Mouse (Mus musculus) adrenal gland, adult 2 months (tissue): Measurements from ENCODE around the gene Prr15. TPM values are rescaled to one million over a fixed set of nuclear protein-coding genes. Genes with fewer than 3 reads are reported as not detected.

ENCODE experiments used
- DNase-seq: peaks from one replicate; pipeline ENCODE4 v3.0.0; 2021
- long read RNA-seq: library from polyadenylated mRNA; stranded (forward); transcript quantifications from one replicate; pipeline ENCODE4 v2.0.0, GENCODE M21; 2021
- polyA plus RNA-seq: library from polyadenylated mRNA; depleted of rRNA; stranded (reverse); fragments of >200 nt; gene quantifications from 2 replicates; pipeline ENCODE4 v1.2.3, GENCODE M21; 2012; rRNA removed
- total RNA-seq, 2 experiments: library from RNA; stranded (reverse); gene quantifications; 2 replicates each; pipeline ENCODE4 v1.2.3; 2021

Prr15 gene
- total RNA-seq: 1 to 10 TPM; 2.1 to 6.2 TPM
- polyA plus RNA-seq: 1.4 and 3.0 TPM in 2 replicates
- long read RNA-seq, partial matches to known transcripts: 0 of 1 reads
- long read RNA-seq, other reads (novel, unspliced or antisense): 1 of 1 reads

DNA sequence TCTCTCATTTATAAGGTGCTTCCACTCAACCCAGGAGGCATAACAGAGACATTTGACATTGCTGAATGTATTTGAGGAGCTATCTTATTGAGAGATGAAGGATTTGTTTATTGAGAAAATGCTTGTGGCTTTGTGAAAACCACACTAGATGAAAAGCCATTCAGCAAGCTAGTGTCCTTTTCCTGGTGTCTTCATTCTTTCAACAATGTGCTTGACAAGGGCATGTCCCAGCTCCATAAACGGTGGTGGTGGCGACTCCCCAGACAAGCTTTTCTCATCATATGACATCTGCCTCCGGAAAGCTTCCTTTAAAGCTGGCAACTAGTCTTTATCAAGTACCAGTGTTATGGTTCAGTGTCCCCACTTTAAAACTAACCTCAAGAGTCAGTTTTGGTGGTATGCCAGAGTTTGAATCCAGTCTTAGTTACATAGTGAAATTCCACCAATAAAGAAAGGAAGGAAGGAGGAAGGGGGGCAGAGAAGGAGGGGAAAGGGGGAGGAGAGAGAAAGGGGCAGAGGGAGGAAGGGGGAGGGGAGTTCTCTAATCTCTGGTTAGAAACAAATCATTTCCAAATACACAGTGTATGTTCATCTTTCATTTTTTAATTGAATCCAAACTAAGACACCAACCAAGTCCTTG, at the start of gene Prr15:
Prr15 (plus strand) TSS at position 590 of the 640 bp plus-strand sequence.
- DNase-seq: no peak

DNA sequence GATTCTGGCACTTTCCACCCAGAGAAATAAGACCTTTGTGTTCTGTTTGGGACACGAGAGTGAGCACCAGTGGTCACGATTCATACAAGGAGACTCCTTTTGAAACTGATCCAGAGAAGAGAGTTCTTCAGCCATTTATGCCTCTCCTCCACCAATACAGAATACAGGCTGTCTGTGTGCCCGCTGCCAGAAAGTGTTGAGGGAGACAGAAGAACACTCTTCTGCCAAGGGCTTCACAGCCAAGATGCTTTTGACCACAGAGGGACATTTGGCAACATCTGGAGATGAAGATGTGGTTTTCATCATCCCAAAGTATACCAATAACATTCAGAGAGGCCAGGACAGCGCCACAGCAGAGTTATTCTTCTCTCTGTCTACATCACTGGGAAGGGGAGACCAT, 48.4 kb upstream of the Prr15 start:
- no peak for DNase-seq

DNA sequence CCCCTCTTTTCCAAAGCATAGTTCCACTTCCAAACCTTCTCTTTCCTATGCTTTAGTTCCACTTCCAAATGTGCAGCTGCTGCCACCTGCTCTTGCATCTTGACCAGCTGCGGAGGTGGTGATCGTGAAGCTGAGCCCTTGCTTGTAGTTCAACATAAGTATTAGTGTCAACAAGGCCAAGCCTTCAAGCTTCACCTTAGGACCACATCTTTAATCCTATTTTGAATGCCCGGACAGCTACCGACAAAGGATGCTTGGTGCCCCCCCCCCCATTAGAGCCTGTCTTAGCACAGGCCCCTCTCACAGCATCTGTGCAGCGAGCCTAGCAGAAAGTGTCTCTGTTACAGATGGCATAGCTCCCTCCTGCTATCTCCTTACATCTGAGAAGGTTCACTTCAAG, 47.8 kb upstream of the Prr15 start:
- no peak for DNase-seq

DNA sequence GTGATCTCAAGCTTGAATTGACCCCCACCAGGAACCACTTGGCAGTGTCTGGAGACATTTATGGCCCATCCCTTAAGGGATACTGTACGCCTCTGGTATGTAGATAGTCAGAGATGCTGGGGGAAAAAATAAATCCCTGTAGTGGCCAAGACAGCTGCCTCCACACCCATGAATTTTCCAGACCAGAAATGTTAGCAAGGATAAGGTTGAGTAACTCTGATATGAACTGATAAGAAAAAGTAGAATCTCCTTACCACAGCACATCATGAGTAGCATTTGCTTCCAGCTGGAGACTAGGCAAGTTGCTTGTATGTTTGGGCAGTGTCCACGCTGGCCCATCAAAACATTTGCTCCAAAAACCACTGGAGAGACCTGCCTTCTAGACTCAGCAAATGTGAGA, 47.0 kb upstream of the Prr15 start:
- no peak for DNase-seq

DNA sequence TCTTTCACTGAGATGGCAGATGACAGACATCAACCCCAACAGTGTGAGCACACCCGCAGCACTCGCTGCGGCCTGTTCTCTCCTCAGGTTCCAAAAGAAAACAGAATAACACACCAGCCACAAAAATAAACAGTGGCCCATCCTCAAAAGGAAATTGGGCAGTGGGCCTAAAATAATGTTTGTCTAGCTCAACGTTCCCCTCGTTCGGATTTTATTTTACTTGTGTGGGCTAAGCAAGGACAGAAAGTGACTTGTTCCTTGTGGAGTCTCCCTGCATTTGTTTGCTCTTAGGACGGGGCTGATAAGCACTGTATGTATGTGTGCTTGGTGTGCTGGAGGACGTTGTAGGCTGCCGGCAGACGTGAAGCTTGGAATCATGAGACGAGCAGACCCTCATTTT, 46.2 kb upstream of the Prr15 start:
- no peak for DNase-seq

DNA sequence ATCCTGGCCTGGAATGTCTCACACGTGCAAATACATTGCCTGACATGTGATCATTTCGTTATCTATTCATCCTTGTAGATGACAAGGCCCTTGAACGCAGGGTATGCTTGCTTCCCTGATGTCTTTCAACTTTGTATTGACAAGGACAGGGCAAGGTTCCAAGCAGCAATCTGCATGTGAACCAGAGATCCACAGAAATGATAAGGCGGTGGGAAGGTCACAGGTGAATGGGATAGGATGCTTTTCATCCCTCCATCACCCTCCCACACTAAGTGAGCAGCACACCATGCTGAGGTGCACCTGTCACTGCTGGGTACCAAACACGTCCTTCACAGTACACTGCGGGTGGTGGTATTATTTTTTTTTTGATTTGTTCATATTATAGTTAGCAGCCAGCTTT, 45.4 kb upstream of the Prr15 start:
- DNase-seq: no peak

DNA sequence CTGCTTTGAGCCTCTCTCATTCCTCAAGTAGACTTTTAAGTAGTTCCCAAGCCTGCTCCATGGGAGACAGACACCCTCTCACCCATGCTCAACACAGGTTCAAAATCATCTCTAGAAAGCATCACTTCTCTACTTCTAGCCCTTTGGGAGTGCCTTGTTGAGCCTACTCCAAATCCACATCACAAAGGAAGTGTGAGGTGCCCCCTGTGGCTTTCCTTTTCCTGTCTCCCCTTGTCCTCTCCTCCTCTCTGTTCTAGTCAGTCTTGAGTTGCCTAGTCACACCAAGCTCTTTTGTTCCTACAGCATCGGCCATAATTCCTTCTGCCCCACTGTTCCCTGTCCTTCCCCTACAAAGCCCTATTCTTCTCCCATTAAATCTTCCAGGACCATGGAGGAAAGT, 42.3 kb upstream of the Prr15 start:
- no peak for DNase-seq

DNA sequence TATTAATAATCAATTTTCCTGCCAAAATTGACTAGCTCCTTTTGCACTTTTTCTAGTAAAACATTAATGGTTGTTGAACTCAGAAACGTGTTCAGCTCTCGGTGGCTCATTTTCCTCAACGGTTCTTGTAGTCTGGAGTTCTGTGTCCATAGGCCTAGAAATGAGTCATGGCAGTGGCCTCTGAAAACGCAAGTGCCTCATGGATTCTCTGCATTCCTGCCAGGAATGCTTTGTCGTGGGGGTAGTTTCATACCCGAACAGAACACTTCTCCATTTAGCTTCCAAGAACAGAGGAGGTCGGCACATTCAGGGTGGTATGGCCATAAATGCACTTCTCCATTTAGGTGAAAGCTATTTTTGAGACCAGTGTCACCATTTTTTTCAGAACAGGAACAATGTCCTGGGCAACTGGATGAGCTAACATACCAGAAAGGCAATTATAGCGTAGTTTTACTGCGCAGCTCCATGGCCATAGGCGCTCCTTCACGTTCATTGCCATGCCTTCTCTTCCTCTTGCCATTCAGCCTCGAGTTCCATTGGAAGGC, 41.4 kb upstream of the Prr15 start:
- peak; percentile 42 for DNase-seq

DNA sequence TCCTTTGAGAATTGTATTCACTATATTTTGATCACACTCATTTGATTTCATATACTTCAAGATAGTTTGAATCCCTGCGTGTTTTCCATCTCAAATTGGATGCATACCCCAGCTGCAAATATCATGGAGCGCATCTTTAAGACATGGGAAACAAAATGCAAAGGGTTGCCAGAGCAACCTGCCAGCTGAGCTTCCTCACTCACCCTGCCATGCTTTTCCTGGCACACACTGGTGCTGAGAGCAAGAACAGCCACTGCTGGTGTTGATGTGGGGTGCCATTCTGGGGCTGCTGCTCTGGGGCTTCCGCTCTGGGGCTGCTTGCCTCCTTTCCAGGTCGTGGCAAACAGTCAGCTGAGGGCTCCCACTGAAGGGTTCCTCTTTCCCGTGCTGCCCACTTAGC, 38.8 kb upstream of the Prr15 start:
- no peak for DNase-seq

DNA sequence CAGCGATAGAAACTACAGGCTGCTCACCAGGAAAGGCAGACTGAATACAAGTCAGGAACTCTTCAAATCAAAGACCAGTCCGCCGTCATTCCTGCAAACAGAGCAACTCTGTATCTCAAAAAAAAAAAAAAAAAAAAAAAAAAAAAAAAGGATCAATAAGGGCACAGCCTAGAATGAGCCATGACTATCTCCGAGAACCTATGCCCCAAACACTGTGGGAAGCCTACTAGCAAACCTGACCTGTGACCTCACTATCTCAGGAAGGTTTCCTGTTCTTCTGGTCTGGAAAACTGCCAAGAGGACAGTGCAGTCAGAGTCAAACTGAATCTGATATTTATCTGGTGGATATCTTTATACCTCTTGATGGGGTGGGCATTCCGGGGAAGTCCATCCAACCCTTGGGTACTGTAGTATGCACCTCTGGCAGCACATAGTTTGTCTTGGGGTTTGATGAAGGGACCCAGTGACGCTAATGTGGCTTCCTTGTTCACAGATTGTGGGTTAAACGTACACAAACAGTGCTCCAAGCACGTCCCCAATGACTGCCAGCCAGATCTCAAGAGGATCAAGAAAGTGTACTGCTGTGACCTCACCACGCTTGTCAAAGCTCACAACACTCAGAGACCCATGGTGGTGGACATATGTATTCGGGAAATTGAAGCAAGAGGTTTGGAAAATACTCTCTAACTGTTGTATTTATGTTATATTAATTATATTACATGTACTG, 35.7 kb upstream of the Prr15 start:
- DNase-seq: no peak

DNA sequence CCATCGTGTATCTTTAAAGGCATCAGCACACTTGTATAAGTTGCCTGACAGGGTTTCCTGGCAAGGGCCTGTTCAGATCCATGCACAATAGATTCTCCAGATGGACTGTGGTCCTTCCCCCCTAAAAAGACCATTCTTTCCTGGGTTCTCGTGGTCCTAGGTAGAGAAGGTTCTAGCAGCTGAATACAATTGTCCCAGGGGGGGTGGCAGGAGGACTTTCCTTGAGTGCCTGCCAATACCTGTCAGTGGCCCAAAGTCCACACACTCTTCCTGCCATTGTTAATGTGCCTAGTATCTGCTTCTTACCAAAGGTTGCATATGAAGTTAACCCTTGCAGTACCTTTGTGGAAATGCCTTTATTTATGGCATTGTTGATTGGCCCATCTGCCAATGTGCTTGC, 28.4 kb upstream of the Prr15 start:
- DNase-seq: no peak

DNA sequence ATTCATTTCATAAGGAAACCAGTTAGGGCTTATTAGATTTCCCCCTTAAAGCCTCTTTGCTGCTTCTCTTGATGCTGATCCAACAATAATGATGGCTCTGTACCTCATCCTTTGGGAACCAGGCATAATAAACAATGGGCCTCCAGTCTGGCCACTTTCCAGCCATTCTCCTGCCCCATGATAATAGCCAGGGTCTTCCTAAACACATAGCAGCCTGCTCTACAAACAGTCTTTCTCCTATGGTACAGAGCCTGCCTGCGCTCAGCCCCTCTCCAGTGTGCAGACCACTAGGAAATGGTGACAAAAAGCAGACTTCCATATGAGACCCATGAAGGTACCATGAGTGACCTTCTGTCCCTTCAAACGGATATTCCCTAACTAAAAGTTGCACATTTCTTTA, 26.2 kb upstream of the Prr15 start:
- DNase-seq: no peak

DNA sequence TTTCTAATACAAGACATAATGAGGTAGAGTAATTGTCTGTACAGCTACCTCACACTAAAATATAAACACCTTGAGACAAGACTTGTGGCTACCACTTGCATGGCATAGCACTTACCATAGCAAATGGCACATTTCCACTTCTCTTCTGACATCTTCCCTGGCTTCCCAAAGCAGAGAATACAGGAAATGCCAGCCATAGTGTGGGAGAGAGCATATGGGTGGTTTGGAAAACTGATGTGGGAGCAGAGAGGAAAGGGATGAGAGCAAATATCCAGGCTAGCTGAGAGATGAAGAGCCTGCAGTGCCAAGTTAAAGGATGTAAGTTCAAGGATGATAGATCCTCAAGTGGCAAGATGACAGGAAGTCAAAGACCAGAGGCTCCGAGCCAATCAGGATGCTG, 19.9 kb upstream of the Prr15 start:
- DNase-seq: no peak

DNA sequence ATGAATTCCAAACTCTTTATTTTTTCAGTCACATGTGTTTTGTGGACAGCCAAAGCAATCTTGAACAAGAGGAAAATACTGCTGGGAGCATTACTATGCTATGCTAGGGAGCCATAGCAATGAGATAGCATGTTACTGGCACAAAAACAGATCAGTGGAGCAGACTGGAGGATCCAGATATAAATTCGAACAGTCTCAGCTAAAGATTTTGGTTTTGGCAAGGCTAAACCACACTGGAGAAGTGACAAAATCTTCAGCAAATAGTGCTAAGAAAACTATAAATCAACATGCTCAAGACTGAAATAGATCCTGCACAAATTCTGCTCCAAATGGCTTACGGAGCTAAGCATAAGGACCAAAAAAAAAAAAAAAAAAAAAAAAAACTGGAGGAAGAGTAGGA, 12.6 kb upstream of the Prr15 start:
- DNase-seq: no peak

DNA sequence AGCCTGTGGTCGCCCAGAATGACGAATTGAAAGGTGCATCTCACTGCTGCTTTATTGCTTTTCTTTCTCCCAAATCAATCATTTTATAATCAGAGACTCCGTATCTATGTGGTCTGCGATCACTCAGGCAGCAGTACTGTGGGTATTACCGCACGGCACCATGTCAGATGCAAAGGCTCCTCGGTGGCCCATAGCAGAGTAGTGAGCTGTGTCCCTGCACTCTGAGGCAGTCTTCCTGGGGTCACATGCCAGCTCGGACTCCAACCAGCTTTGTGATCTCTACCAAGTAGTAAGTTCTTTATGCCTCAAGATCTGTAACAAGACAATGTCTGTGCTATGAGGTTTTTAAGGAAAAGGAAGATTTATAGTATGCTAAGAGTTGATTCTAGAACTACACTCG, 7.0 kb upstream of the Prr15 start:
- DNase-seq: no peak

DNA sequence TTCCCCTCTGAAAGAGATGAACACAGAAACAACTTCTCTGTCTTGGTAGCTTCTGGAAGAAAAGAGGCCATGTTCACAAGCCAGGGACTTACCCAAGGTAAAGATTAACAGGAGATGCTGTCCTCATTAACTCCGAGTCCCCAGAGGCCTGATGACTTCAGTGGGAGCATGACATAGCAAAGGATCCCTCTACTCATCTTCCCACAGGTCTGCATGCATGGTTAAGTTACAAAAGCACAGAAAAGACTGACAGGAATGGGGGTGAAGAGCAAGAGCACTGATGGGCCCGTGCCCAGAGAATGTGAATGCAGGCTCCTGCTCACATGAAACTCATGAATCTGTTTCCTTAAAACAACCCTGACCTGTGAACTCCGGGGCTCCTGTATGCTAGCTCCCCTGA, 6.4 kb upstream of the Prr15 start:
- DNase-seq: no peak

DNA sequence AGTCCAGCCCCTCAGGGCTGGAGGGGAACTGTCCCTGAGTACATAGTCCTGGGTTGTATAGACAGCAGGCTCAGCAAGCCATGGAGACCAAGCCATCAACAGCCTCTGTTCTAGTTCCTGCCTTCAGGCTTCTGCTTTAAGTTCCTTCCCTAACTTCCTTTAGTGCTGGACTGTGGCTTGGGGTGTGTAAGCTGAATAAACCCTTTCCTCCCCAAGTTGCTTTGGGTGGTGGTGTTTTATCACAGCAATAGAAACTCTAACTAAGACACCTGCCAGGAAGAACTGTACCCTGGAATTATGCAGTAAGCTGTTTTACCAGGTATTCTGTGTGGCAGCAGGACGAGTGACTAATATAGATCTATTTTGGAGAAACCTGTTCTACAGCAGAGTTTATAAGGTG, 5.4 kb upstream of the Prr15 start:
- DNase-seq: no peak

DNA sequence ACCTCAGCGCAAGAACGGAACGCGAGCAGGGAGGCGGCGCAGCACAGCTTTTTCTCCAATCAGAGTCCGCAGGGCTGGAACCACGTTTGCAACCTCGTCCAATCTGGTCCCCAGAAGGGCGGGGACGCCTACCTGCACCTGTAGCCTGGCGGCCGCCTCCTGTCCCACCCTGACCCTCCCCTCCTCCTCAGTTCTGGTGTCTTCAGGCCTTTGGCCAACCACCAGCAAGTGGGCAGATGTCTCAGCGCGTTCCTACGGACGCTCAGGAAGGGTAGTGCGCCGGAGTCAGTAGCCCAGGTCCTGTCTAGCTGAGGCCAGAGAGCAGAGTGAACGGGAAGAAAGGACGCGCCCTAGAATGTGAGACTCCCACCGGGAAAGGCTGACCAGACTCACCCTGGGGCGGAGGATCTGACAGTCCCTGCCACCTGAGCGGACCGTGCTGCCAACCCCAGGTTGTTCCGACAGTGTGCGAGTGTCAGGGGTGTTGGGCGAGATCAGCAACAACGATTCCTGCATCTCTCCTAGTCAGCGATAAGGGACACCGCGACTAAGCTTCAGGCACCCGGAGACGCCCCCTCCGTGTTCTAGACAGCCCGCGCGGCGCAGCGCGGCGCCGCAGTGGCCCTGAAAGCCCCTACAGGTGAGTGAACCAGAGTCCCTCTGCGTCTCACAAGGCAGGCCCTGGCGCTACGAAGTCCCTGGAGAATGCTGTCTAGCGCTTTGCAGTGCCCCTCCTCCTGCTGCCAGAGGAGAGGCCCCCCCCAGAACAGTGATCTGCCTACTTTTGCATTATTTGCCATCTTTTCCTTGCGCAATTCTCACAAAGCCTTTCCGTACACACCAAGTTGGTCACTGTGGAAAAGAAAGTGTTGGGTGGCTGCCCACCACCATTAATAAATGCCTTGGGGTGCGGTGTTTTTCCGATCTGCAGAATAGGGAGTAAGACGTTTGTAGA, 1.3 kb downstream of the Prr15 start:
- DNase-seq: peak; percentile 81

DNA sequence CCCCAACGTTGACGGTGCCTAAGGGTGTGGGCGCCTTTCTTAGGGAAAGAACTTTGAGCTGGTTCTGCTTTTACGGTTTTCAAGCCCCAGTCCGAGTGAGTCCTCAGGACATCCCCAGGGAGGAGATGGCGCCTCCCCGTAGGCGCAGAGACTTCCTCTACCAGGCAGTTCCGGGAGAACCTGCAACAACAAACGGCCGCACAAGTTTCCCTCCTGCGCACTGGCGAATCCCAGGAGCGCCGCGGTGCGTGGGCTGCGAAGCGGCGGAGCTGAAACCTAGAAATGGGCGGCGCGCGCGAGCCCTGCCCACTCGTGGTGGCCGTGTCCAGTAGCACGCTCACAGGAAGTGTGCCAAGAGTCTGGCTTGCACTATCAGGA, 2.0 kb downstream of the Prr15 start:
- peak; percentile 83 for DNase-seq

DNA sequence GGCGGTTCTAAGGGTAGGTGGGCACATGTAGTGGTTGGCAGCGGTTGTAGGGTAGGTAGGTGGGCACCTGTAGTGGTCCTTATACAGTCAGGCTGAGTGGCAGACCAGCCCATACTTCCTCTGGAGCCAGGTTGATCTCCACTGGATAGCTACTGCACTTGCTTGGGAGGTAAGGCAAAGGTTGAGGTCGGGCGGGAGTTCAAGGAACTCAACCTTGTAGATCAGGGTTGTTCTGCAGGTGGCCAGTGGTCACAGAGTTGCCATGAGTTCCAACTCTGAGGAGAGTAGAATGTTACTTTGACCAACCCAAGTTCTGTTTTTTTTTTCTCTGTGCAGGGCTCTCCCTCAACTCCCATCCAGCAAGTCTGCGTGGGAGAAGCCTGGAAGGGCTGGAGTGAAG, 3.1 kb downstream of the Prr15 start:
- DNase-seq: no peak

DNA sequence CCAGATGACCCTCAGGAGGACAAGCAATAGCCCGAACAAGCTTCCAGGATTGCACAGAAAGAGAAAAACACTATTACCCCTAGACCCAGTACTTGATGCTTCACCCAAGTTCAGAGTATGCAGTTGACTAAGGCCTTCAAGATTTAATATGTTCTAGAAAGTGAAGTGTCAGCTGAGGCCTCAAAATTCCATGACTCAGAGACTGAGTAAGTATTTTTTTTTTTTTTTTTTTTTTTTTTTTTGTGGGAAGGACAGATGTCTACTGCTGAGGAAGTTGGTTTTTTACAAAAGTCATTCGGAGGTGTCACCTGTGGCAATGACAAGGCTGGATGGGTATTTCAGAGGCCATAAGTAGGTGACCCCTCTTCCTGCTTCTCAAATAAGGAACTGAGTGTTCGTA, 4.0 kb downstream of the Prr15 start:
- DNase-seq: no peak

DNA sequence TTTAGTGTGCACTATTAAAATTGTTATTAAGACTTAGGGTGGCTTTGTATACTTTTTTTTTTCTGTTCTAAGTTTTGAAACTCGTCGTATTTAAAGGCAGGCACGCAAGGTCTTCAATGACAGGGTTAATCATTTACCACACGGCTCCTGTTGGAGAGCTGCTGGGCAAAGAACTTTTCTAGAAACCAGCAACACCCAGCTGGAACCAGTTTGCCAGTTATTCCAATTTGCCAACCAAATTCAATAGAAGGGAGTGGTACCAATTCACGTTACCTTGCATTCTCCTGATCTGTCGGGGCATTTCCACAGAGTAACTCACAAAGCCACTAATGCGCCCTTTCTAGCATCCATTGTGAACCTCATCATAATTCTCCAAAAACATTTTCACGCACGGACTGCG, 4.5 kb downstream of the Prr15 start:
- DNase-seq: no peak

DNA sequence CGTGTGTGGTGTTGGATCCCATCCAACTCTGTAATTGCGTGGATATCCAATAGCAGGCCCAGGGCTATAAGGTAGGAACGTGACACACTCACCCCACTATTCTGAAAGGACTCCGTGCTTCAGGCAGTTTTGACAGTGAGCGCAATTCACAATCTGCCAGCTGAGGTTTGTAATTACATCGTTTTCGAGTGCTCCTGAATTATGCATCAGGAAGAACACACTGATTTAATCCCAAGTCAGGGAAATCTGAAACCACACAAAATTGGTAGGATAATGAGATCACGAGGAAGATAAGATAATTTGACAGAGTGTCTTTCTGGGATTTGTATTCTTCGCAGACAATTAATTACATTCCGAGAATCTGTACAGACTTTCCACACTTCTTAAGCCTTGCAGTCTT, 6.1 kb downstream of the Prr15 start:
- no peak for DNase-seq
